Mouse (Mus musculus) C2C12 (cell line): ENCODE measurements at regions not wholly inside any gene's neighbourhood (a gene's known extent, or its start where the extent isn't known, plus 50 kb on each side); places are given as distances from the start of the nearest gene placed in this dataset.

ENCODE experiments used
- CEBPB ChIP-seq: IDR thresholded peaks from one replicate; pipeline ENCODE4 v1.6.1; 2011; ENCODE audit warnings: low read depth, mild to moderate bottlenecking, control low read depth, moderate library complexity
- CTCF ChIP-seq: IDR thresholded peaks from one replicate; pipeline ENCODE4 v1.5.1; 2011; ENCODE audit not compliant: control insufficient read depth, insufficient read depth, insufficient read length
- FOSL1 ChIP-seq: IDR thresholded peaks from one replicate; pipeline ENCODE4 v1.8.0; 2011; ENCODE audit warnings: mild to moderate bottlenecking, low read length; ENCODE audit not compliant: poor library complexity, insufficient read depth, severe bottlenecking
- MAX ChIP-seq: IDR thresholded peaks from one replicate; pipeline ENCODE4 v1.6.1; 2011; ENCODE audit warnings: mild to moderate bottlenecking, control low read depth
- MYOD1 ChIP-seq: IDR thresholded peaks from one replicate; pipeline ENCODE4 v1.6.1; 2011; ENCODE audit warnings: low read depth; ENCODE audit not compliant: control insufficient read depth, insufficient read length
- MYOG ChIP-seq: IDR thresholded peaks from one replicate; pipeline ENCODE4 v1.6.1; 2011; ENCODE audit not compliant: control insufficient read depth, insufficient read length; ENCODE audit errors: extremely low read depth
- USF1 ChIP-seq: IDR thresholded peaks from one replicate; pipeline ENCODE4 v1.6.1; 2011; ENCODE audit warnings: low read depth, mild to moderate bottlenecking, control low read depth, moderate library complexity

DNA sequence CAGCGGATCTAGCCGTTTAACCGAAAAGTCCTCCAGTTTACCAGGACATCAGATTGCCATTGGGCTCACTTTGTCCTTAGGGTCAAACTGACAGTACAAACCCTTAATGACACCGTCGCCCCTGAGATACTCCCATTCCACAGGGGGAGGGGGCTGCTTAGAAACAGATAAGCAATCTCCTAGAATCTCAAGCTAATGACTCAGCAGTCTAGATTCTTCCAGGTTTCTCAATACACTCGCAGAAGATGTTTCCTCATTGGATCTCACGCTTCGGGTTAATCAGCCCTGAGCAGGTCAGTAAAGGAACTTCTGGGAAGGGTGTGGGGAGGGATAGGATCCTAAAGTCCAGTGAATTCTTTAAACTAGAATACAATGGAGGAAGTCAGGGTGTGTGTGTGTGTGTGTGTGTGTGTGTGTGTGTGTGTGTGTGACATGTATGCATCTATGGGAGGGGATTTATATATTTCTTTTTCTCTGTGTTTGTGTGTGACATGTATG is 133.0 kb upstream of the Zfand5 start:
- TF ChIP-seq CTCF (no peak), USF1 (no peak), FOSL1 (no peak), MAX (no peak), MYOG (no peak), MYOD1 (no peak), CEBPB (no peak)
